Mouse (Mus musculus) regulatory T cell (primary cell): ENCODE results near the gene Il5.
"Not testable (repeated sequence)": the region's sequence is repeated elsewhere in the genome, so short reads cannot be mapped to it uniquely, and the experiment has no call there.

Source experiments
- in situ Hi-C: fragments of 300-600 bp; cut with MboI, MseI; formaldehyde crosslinking; loops from one replicate; pipeline ENCODE4 v1.15.1; 2025; ENCODE audit warnings: high pct_unique_total_duplicates

Gene Il5

DNA sequence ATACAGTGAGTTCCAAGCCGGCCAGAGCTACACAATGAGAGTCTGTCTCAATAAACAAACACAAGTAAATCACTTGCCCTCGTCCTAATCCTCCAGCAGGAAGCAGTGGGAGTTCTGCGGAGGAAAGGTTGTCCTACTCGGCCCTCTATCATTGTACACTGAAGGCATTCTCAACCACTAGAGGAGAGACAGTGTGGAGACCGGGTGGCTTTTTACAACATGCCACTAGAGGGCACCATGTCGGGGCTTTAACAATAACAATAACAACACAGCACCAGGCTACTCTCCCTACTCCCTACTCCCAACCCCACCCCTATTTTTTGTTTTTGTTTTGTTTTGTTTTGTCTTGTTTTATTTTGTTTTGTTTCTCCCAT is 17.0 kb downstream of the Il5 start:
- in situ Hi-C loops = loop anchor here (10.0 kb wide), 1 partner anchor 1027 kb away; no protein-coding TSS in a partner anchor

DNA sequence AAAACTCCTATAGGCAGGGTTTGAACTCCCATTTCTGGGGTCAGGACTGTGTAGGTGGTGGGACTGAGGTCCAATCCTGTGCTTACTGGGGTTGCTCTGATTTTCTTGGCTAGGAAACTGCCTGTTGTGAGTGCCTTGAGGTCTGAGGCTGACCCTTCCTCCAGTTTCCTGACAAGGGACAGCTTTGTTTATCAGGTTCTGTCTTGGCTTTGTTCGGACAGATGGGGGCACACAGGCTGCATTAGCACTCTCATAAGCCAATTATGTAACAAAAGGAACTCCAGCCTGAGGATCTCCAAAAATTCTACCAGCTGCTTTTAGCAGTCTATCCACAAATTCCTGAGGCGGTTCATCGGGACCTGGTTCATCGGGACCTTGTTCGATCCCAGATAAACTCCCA is 21.8 kb downstream of the Il5 start:
- in situ Hi-C loops = no loop called here

DNA sequence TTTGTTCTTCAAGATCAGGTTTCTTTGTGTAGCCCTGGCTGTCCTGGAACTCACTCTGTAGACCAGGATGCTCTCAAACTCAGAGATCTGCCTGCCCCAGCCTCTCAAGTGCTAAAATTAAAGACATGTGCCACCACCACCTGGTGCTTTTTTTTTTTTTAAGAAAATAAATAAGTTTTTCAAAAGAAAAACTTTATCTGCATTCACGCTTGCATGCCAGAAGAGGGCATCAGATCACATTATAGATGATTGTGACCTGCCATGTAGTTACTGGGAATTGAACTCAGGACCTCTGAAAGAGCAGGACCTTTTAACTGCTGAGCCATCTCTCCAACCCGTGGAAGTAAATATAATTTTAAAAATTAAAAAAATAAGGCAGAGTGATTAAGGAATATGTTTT is 24.7 kb downstream of the Il5 start:
- in situ Hi-C loops = loop anchor here (5.0 kb wide), 1 partner anchor 107 kb away; no protein-coding TSS in a partner anchor

DNA sequence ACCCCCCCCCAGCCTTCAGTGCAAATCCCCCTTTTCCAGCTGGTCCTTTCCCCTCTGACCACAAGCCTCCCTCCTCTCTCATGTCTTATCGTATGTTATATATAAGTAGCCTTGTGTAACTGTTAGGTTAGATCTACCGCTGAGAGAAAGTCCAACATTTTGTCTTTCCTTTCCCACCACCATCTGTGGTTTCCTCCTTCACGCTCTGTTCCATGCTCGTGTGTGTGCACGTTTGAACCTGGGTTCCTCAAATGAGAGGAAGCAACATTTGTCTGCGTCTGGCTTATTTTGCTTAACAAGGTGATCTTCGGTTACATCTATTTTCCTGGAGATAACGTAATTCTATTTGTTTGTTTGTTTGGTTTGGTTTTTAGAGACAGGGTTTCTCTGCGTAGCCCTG is 27.4 kb downstream of the Il5 start:
- in situ Hi-C loops = loop anchor here (5.0 kb wide), 1 partner anchor 104 kb away; no protein-coding TSS in a partner anchor

DNA sequence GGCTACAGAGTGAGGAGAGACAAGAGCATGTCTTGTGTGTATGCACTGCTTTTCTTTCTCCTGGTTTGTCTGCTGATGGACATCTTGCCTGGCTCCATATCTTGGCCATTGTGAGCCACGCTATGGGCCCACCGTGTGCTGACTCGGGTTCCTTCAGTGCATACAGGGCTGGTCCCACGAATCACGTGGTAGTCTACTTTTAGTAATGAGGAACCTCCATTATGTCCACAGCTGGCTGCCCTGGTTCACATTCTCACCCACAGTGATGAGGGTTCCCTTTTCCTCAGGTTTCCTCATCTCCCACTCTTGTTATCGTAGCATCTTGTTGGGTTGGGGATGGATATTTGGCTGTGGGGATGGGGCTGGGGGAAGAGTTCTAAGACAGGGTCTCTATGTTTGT is 28.0 kb downstream of the Il5 start:
- in situ Hi-C loops = loop anchor here (5.0 kb wide), 1 partner anchor 104 kb away; no protein-coding TSS in a partner anchor

DNA sequence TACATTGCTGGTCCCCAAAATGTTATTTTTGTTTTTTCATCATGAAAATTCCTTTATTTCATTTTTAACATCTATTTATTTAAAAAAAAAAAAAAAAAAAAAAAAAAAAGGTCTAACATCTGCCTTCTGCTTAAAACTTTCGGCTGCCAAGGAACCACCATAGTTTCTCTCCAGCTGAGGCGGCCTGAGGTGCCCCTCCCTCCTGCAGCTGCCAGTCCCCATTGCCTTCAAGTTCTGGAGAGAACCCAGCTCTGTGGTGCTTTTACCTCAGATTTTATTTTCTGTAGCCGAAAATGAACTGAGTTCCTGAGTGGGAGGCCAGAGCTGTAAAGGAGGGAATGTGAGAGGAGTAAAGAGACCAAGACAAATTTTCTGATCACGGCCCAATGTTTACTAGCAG is 28.7 kb downstream of the Il5 start:
- in situ Hi-C loops = loop anchor here (5.0 kb wide), 1 partner anchor 103 kb away; no protein-coding TSS in a partner anchor

DNA sequence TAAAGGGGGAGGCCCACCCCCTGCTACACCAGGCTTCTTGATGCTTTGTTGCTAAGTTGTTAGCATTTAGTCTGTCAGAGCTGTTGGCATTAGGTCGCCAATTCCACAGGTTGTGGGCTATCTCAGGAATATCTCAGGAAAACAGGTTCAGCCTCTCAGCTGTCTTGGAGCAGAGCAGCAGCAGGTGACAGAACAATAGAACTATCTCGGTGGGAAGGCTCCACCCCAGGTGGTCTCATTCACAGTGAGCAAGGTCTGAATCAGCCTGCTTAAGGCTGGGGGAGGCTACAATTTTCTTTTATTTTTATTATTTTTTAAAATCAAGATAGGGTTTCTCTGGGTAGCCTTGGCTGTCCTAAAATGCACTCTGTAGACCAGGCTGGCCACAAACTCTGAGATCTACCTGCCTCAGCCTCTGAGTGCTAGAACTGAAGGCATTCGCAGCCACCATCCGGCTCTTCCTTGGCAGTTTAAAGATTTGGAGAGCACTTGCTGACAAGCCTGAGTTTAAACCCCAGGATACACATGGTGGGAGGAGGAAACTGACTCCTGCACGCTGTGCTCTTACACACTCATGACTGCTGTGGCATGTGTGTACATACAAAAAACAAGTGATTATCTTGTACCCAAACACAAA is 29.2 kb downstream of the Il5 start:
- in situ Hi-C loops = loop anchor here (5.0 kb wide), 1 partner anchor 102 kb away; no protein-coding TSS in a partner anchor

DNA sequence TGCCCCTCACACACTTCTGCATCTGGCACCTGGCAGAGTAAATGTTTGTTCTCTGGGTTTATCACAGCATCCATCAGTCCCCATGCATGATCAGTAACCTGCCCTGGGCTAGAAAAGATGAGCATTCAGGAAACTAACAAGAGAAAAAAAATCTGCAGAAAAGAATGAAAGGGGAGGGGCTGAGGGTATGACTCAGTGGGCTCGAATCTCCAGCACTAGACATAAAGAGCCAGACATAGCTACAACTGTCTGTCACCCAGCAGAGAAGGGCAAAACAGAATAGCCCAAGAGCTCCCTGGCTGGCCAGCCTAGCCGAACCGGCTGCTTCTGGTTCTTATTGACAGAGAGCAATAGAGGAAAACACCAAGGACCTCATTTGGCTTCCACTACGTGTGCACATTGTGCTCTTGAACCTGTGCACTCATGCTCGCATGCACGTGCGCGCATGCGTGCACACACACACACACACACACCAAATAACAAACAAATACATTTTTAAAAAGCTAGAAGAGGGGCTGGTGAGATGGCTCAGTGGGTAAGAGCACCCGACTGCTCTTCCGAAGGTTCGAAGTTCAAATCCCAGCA is 34.5 kb downstream of the Il5 start:
- in situ Hi-C loops = no loop called here

DNA sequence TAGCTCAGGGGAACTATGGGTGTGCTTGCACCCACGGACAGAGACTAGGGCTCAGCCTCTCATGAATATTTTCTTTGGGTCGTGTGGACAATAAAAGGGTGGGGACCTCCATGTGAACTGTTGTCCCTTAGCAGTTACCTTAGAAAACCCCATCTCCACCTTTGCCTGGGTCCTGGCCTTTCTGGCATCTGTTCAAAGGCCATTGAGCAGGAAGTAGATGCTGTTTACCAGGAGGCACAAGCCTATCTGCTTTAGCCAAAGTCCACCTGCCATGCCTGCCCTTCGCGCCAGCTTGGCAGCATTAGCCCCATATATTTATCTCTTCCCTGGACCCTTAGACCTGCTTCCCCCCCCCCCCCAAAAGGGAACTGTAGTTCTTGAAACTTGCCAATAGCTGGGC is 37.0 kb downstream of the Il5 start:
- in situ Hi-C loops = no loop called here

DNA sequence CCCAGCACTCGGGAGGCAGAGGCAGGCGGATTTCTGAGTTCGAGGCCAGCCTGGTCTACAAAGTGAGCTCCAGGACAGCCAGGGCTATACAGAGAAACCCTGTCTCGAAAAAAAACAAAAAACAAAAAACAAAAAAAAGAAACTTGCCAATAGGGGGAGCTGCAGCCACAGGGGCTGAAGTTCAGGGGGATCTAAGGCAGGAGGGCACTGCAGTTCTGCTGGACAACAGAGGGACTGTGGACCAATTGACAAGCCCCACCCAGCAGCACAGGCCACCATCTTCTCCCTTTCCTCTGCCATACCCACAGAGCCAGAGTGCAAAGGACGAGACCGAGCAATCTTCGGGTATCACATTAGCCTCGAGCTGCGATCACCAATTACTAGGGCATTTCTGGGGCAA is 37.4 kb downstream of the Il5 start:
- in situ Hi-C loops = not testable (repeated sequence)

DNA sequence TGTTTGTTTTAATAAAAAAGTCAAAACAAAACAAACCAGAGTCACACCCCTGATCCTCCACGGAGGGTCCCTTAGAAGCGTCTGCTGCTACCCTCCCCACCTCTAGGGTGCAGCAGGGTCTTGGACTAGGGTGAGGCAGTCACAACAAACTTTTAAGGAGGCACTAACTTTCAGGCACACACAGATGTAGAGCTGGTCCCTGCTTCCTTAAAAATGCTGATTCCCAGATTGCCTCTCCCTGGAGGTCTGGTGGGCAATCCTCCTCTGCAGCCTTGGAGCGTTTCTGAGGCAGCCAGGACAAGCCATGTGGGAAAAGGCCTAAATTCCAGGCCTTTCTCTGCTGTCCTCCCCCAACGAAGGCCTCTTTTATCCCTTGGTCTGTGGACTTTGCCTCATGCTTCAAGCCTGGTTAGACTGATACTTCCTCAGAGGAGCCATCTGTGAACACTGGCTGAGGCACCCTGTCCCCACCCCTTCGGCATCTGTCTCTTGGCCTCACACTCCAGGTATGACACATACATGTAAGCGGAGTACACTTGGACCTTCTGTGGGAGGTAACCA is 38.3 kb downstream of the Il5 start:
- in situ Hi-C loops = no loop called here

DNA sequence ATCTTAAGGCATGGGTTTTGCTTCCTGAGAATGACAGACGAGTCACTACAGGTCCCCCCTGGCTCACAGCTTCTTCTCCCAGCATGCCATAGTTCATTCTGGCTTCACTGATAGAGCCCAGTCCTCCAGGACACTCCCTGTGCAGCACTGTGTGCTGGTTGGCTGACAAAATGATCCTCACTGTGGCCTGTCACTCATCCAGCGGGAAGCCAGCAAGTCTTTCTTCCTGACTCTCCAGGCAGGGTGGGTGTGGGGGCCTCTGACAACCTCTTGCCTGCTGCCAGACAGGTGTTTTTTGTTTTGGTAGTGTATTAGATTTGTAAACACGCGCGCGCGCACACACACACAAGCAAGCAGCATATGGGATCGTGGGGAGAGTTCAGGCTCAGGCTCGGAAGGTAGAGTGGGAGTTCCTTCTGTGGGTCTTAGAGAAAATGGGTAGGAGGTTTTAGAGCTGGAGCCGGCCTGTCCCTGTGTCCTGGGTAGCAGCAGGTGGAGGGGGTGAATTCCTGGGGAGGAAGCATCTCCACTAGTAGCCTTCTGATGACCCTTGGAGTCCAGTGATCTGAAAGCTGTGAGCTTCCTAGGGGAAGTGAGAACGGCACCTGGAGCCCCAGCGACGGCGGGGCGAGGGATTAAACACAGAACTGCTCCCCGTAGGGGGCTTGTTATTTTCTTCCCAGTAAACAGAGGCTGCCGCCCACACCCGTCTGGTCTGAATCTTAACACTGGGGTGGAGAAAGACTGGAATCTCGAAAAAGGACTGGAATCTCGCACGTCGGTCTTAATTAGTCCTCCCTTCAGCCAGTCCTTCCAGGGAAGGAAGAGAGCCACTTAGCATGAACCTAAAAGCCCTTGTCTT is 39.2 kb downstream of the Il5 start:
- in situ Hi-C loops = no loop called here

DNA sequence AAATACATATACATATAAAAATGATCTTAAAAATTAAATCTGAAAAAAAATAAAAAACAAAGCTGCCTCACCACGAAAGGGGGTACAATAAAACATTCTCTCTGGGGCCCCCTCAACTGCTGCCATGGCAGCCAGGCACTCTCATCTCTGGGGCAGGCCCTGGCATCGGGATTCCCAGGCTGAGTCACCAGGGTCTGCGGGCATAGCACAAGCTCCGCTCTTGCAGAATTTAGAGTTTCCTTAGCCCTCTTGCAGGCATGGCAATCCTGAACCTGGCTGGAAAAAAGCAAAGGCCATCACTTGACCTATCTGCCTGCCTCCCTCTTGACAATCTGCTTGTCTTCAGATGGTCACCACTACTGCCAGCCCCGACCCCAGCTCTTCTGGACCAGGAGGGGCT is 40.7 kb downstream of the Il5 start:
- in situ Hi-C loops = no loop called here

DNA sequence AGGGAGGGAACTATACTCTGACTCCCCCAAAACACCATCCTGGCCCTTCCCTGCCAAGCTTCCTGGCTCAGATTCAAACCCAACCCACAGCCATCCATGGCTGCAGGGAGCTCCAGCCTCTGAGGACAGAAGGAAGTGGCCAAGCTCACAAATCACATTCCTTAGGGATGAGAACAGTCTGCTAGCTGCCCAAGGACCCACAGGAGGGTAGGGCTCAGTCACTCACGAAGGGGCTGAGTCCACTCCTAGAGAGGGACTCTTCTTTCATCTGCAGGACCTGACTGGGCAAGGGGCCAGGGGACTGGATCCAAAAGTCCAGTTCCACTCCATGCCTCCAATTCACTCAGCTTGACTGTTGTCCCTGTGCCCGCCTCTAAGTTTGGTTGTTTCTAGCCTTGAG is 41.2 kb downstream of the Il5 start:
- in situ Hi-C loops = no loop called here

DNA sequence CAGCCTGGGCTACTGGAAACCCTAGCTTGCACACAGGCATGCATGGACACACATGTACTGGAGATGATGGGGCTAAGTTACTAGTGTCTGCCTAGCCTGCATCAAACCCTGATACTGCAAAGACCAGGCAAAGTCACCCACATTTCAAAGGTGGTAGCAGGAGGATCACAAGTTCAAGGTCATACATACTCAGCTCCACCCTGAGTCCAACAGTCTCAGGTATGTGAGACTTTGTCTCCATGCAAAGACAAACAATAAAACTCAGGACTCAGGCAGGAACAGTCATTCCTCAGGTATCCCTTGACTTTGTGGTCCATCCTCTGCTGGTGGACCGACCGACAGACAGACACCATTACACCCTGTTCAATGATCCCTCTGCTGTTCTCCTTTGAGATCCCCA is 41.8 kb downstream of the Il5 start:
- in situ Hi-C loops = no loop called here

DNA sequence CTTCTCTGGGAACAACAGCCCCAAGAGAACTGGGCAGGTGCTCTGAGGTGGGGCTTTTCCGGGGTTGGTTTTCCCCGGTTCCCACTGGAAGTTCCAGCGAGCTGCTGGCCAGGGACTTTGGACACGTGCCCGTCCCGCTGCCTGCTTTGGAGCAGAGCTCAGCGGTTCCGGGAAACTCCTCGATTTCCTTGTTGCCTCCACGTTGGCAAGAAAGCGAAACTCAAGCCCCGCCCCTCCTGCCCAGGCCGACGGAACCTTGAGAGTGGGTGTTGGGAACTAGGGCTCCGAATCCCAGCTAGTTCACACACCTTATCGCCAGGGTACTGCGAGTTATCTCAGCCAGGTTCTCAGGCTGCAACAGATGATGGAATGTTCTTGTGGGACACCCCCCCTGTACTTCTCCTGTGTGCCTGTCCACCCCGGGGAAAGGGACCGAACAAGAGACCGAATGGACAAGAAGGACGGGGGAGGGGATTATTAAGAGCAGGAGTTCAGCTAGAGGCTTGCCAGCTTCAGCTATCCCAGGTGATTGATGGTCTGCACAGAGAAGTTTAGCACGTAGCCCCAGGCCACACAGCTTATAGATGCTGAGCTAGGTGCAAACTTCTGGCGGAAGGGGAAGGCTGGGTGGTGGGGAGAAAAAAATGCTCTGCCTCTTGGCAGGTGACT is 42.4 kb downstream of the Il5 start:
- in situ Hi-C loops = no loop called here

DNA sequence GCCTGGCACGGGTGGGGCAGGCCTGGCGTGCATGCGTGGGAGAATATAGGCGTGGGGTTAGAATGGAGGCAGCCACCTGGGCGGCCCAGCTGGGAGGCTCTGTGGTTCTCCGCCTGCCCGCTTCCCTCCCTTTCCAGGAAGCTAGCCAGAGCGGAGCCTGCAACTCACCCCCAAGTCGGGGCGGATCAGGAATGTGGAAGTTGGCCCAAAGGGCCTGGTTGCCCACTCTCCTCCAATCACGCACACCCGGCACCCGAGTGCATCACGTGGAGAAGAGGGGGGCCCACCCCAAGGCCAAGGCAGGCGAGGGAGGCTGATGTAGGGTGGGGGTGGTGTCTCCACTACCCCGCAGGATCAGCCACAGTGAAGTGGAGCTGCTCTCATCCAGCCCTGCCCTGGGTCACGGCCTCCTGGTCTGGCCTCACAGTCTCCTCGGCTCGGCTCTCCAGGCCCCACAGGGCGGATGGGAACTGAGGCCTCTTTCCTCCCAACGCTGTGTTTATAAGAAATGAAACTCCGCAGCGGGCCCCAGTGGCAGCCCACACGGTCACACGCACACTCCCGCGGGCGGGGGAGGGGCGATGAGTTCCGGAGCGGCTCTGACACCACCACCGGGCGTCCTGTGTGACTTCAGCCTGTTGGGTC is 43.0 kb downstream of the Il5 start:
- in situ Hi-C loops = no loop called here

DNA sequence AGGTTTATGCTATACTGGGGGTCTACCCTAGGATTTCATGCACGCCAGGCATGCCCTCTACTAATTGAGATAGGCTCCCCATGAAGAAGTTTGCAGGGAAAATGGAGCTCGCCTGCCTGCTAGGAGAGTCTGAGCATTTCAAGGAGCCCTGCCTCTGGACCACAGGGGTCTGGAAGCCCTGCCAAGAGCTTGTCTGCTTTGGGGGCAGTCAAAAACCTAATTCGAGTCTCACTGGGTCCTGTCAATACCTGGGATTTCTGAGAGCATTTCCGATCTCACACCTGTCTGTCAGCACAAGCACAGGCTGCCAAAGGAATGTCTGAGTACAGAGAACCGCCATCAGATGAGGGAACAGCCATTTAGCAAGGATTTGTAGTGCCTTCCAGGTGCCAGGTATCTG is 44.0 kb downstream of the Il5 start:
- in situ Hi-C loops = no loop called here

DNA sequence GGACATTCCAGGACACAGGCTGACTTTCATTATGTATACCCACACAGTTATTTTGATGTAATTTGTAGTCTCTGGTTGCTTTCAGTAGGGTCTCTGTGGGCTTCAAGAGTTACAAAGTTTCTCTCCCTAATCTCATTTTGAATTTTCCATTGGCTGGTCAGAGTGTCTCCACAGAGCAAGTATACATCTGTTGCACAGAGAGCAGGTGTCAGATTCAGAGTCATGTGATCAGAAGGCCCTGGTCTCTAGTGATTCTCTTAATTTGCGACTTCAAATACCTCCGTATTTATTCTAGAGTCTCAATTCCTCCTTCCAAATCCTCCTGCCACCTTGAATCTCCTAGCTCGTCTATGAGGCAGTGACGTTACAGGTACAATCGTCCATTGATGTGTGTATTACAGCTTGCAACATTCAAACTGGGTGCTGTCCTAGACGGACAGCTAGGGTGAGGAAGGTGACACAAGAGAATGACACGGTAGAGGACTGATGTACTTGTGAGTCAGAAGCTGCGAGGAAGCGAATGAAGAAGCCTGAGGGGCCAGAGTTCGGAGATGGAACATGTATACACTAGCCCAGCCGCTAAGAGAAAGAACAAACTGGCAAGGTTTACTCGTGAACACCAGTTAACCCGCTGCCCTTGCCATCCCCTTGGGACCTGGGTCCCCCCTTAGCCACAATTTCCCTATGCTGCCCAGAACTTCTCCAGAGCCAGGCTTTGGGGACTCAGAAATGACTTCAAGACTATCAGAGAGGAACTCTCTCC is 48.0 kb downstream of the Il5 start:
- in situ Hi-C loops = no loop called here

DNA sequence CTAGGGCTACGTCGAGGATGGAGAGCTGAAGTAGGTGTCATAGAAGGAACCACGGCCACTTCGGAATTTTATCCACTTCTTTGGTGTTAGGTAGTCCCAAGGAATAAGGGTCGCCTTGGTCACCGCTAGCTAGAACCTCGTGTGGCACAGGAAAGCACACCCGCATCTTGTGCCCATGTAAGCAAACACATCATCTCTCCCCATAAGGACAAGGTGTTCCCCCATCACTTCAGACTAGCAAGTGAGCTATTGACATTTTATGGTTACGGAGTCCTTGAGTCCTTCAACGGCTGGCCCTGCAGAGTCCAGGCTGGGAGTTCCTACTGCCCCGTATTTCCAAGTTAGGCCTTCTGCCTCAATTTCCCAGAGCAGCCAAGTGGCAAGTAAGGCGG is 48.6 kb downstream of the Il5 start:
- in situ Hi-C loops = no loop called here

DNA sequence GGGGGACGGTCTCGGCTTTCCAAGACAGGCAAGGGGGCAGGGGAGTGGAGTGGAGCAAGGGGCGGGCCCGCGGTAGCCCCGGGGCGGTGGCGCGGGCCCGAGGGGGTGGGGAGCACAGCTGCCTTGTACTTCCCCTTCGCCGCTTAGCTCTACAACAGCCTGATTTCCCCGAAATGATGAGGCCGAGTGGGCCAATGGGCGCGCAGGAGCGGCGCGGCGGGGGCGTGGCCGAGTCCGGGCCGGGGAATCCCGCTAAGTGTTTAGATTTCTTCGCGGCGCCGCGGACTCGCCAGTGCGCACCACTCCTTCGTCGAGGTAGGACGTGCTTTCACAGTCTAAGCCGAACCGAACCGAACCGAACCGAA is 49.1 kb downstream of the Il5 start, which contains the start of gene Irf1:
Gene Irf1, plus strand, starts transcription at position 255 of the 365 bp plus-strand sequence.
- in situ Hi-C loops = no loop called here
